Mouse (Mus musculus): ENCODE measurements around the gene Phtf2. TPM values are rescaled to one million over a fixed set of nuclear protein-coding genes. Genes with fewer than 3 reads are reported as not detected.
"Not testable (repeated sequence)": the region's sequence is repeated elsewhere in the genome, so short reads cannot be mapped to it uniquely, and the experiment has no call there.

Phtf2 gene
- polyA plus RNA-seq, 1 experiment from 2014 or later = 5.7 TPM

DNA sequence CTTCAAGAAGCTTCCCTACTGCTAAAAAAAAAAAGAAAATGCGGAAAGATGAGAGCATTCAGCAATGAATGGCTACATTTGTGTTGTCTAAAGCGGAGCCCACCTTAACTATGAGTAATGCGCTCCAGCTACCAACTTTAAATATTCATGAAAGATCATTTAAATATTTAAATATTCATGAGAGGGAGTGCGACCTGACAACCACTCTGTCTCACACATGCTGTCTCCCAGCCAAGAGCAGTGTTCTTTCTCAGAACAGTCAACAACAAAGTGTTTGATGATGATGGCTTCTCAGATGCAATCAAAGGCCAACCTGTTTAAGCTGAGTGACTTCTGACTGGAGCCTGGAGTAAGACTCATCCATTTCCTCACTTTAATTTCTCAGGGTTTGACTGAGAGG, 133.8 kb downstream of the Phtf2 start:
- H3K36me3 ChIP-seq (ENCODE audit: control insufficient read depth, insufficient read depth) = no peaks in the 10 kb centered on the region
- 67% methylated on average over 4 of the region's 4 CpGs for WGBS (ENCODE audit: insufficient replicate concordance)

DNA sequence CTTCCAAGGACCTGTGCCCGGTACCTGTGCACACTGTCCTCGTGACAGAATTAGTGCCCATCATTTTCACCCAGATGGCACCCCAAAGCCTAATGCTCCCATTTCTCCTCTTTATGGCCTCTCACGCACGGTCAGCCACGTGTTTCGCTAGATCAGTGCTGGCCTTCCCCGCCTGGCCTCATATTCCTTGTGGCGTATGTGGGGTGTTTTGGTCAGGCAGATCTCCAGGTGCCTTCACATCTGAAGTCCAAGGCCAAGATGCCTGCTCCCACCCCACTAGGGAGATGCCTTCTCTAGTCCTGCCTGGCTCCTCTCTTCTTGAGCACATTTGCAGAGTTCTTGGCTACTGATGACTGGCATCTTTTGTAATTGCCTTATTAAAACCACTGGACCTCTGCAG, 140.0 kb downstream of the Phtf2 start:
- Histone ChIP-seq H3K27ac (ENCODE audit: low read length) (no peak overlapping the region), H3K4me1 (ENCODE audit: control insufficient read depth, low read depth, low read length) (no peaks in the 10 kb centered on the region), H3K4me2 (ENCODE audit: low read depth, low read length) (no peak overlapping the region), H3K27me3 (ENCODE audit: control insufficient read depth, insufficient read depth, low read depth, low read length) (no peaks in the 10 kb centered on the region), H3K9me3 (replicated peaks; ENCODE audit: control insufficient read depth, low read length) (no peaks in the 10 kb centered on the region), H3K36me3 (ENCODE audit: control insufficient read depth, insufficient read depth) (no peaks in the 10 kb centered on the region), H3K4me3 (ENCODE audit: low read depth, low read length) (no peak overlapping the region), H3K9ac (ENCODE audit: low read depth, low read length) (no peak overlapping the region)
- 76% methylated on average over 8 of the region's 8 CpGs for WGBS (ENCODE audit: insufficient replicate concordance)
- no peak for ATAC-seq (ENCODE audit: low read depth)

More for the DNA sequence above, 133.8 kb downstream of the Phtf2 start:
- Histone ChIP-seq H3K27me3 (ENCODE audit: control insufficient read depth, insufficient read depth, low read depth, low read length) (no peaks in the 10 kb centered on the region), H3K4me2 (ENCODE audit: low read depth, low read length) (no peak overlapping the region), H3K4me1 (ENCODE audit: control insufficient read depth, low read depth, low read length) (no peaks in the 10 kb centered on the region), H3K4me3 (ENCODE audit: low read depth, low read length) (no peak overlapping the region), H3K9ac (ENCODE audit: low read depth, low read length) (no peak overlapping the region), H3K27ac (ENCODE audit: low read length) (no peak overlapping the region), H3K9me3 (replicated peaks; ENCODE audit: control insufficient read depth, low read length) (no peaks in the 10 kb centered on the region)
- no peak for ATAC-seq (ENCODE audit: low read depth)

DNA sequence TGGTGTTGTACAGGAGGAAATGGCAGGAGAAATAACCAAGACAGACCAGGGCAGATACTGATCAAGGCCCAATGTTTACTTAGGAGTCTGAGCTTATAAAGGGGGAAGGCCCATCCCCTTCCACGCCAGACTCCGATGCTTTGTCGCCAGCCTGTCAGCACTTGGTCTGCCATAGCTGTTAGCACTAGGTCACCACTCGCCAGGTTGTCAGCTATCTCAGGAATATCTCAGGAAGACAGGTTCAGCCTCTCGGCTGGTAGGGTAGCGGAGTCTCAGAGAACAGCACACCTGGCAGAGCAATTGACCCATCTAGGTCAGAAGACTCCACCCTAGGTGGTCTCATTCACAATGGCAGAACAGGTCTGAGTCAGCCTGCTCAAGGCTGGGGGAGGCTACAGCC, 140.7 kb downstream of the Phtf2 start:
- Histone ChIP-seq H3K9me3 (replicated peaks; ENCODE audit: control insufficient read depth, low read length) (no peaks in the 10 kb centered on the region), H3K4me3 (ENCODE audit: low read depth, low read length) (no peak overlapping the region), H3K4me2 (ENCODE audit: low read depth, low read length) (no peak overlapping the region), H3K27me3 (ENCODE audit: control insufficient read depth, insufficient read depth, low read depth, low read length) (no peaks in the 10 kb centered on the region), H3K36me3 (ENCODE audit: control insufficient read depth, insufficient read depth) (no peaks in the 10 kb centered on the region), H3K27ac (ENCODE audit: low read length) (no peak overlapping the region), H3K4me1 (ENCODE audit: control insufficient read depth, low read depth, low read length) (no peaks in the 10 kb centered on the region), H3K9ac (ENCODE audit: low read depth, low read length) (no peak overlapping the region)
- no peak for ATAC-seq (ENCODE audit: low read depth)
- 67% methylated on average over 6 of the region's 6 CpGs for WGBS (ENCODE audit: insufficient replicate concordance)

DNA sequence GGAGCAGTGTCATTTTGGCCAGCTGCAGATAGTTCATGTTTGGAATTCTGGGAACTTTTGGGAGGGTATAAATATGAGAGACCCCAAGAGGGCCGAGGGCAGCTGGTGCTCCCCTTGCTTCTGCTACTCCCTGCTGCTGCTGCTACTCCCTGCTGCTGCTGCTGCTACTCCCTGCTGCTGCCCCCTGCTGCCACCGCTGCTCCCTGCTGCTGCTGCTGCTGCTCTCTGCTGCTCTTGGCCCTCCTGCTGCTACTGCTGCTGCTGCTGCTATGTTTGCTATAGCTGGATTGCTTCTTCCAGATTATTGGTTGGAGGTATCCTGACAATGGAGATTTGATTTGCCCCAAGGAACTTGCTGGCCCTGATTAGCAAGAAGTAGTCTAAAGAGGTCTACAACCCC, 143.1 kb downstream of the Phtf2 start:
- Histone ChIP-seq H3K27ac (ENCODE audit: low read length) (no peak overlapping the region), H3K4me2 (ENCODE audit: low read depth, low read length) (no peak overlapping the region), H3K9me3 (replicated peaks; ENCODE audit: control insufficient read depth, low read length) (no peaks in the 10 kb centered on the region), H3K27me3 (ENCODE audit: control insufficient read depth, insufficient read depth, low read depth, low read length) (no peaks in the 10 kb centered on the region), H3K9ac (ENCODE audit: low read depth, low read length) (no peak overlapping the region), H3K36me3 (ENCODE audit: control insufficient read depth, insufficient read depth) (no peaks in the 10 kb centered on the region), H3K4me3 (ENCODE audit: low read depth, low read length) (no peak overlapping the region), H3K4me1 (ENCODE audit: control insufficient read depth, low read depth, low read length) (no peaks in the 10 kb centered on the region)
- ATAC-seq (ENCODE audit: low read depth) = no peak
- 36% methylated on average over 2 of the region's 2 CpGs for WGBS (ENCODE audit: insufficient replicate concordance)

DNA sequence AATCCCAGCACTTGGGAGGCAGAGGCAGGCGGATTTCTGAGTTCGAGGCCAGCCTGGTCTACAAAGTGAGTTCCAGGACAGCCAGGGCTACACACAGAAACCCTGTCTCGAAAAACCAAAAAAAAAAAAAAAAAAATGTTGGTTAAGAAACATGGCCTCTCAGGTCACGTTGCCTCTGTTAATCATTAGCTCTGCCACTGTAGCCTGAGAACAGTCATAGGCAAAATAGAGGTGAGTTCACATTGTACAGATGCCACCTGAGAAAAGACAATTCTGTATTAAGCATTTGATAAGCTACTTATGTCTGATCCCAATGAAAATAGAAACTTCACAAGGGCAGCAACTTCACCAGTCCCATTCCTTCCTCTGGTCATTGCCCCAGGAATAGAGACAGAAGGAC, 158.7 kb downstream of the Phtf2 start:
- whole genome bisulfite sequencing (ENCODE audit: insufficient replicate concordance) = 57% methylated on average over 4 of the region's 4 CpGs
- not testable (repeated sequence) for H3K27me3 ChIP-seq (ENCODE audit: control insufficient read depth, insufficient read depth, low read depth, low read length); H3K4me1 ChIP-seq (ENCODE audit: control insufficient read depth, low read depth, low read length); H3K4me2 ChIP-seq (ENCODE audit: low read depth, low read length); H3K27ac ChIP-seq (ENCODE audit: low read length); H3K4me3 ChIP-seq (ENCODE audit: low read depth, low read length); H3K9me3 ChIP-seq (replicated peaks; ENCODE audit: control insufficient read depth, low read length); H3K9ac ChIP-seq (ENCODE audit: low read depth, low read length); H3K36me3 ChIP-seq (ENCODE audit: control insufficient read depth, insufficient read depth)
- peak; percentile 46; the same call in 1 of the 2 replicates for ATAC-seq (ENCODE audit: low read depth)

DNA sequence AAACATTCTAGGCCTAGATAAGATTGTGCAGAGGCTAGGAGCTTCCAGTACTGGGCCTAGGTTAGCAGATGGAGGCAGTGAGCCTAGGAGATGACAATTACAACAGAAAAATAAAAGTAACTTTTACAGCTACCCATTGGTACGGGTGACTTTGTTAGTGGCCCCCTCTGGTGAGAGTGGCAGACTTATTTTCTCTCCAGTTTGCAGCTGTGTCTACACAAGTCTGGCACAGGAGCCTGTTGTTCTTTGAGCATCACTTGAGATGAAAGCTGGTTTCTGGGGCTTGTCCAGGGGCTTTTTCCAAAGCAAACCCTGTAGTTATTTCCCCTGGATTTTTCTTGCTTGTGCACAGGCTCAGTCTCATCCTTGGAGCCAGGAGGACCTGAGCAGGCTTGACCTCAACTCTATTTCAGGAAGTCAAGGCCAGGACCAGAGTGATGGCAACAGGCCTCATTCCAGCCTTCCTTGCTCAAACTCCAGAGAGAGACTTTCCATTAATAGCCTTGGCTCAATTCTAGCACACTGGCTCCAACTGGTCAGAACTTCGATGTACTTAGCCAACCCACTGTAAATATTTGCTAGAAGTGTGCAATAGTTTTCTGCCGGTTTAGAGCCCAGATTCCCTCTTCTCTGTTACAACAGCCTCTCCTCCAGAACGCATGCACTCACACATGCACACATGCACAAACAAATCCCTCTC, 161.6 kb downstream of the Phtf2 start:
- H3K36me3 ChIP-seq (ENCODE audit: control insufficient read depth, insufficient read depth) = no peaks in the 10 kb centered on the region
- no peaks in the 10 kb centered on the region for H3K9me3 ChIP-seq (replicated peaks; ENCODE audit: control insufficient read depth, low read length)
- H3K9ac ChIP-seq (ENCODE audit: low read depth, low read length) = no peak overlapping the region
- H3K4me3 ChIP-seq (ENCODE audit: low read depth, low read length) = no peak overlapping the region
- no peak overlapping the region for H3K4me2 ChIP-seq (ENCODE audit: low read depth, low read length)
- H3K27ac ChIP-seq (ENCODE audit: low read length) = peak overlapping the region; percentile 59; the same call in 1 of the 2 replicates
- H3K4me1 ChIP-seq (ENCODE audit: control insufficient read depth, low read depth, low read length) = no peaks in the 10 kb centered on the region
- WGBS (ENCODE audit: insufficient replicate concordance) = 47% methylated on average over 4 of the region's 4 CpGs
- H3K27me3 ChIP-seq (ENCODE audit: control insufficient read depth, insufficient read depth, low read depth, low read length) = no peaks in the 10 kb centered on the region
- ATAC-seq (ENCODE audit: low read depth) = peak; percentile 81

DNA sequence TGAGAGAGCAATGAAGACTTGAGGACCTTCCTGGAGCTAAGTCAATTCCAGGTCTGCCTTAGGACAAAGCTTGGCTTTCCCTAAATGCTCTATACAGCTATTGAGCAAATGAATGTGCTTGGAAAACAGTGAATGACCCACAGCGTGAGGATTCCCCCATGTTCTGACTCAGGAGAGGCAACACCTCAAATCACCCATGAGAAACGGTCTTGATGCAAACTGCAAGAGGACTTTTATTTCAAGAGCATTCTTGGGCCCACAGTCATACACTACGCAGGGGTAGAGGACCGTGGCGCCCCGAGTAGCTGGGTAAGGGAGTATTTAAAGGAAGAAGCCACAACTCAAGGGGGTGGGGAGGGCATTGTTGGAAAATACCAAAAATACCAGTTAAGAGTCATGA, 165.9 kb downstream of the Phtf2 start:
- not testable (repeated sequence) for H3K36me3 ChIP-seq (ENCODE audit: control insufficient read depth, insufficient read depth); H3K4me1 ChIP-seq (ENCODE audit: control insufficient read depth, low read depth, low read length); H3K9me3 ChIP-seq (replicated peaks; ENCODE audit: control insufficient read depth, low read length); H3K9ac ChIP-seq (ENCODE audit: low read depth, low read length); H3K4me3 ChIP-seq (ENCODE audit: low read depth, low read length); ATAC-seq (ENCODE audit: low read depth); H3K27ac ChIP-seq (ENCODE audit: low read length); H3K4me2 ChIP-seq (ENCODE audit: low read depth, low read length); H3K27me3 ChIP-seq (ENCODE audit: control insufficient read depth, insufficient read depth, low read depth, low read length)
- WGBS (ENCODE audit: insufficient replicate concordance) = 83% methylated on average over 6 of the region's 6 CpGs

DNA sequence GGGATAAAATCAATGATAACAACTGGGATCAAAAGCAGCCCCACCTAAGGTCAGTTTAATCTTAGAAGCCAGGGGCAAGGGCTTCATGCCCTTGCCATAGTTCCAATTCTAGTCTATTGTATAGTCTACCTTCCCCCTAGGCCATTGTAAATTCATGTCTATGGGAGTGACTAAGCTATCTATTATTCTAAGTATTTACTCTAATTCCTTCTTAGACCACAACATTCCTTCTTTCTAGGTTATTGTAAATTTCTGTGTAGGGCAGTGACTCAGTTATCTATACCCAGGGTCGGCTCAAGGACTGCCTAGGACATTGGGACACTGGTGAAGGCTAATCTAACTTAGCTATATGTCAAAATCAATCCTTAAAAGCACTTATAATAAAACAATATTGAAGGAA, 167.3 kb downstream of the Phtf2 start:
- not testable (repeated sequence) for ATAC-seq (ENCODE audit: low read depth); H3K4me1 ChIP-seq (ENCODE audit: control insufficient read depth, low read depth, low read length); H3K9me3 ChIP-seq (replicated peaks; ENCODE audit: control insufficient read depth, low read length); H3K4me3 ChIP-seq (ENCODE audit: low read depth, low read length); H3K27me3 ChIP-seq (ENCODE audit: control insufficient read depth, insufficient read depth, low read depth, low read length); H3K4me2 ChIP-seq (ENCODE audit: low read depth, low read length); H3K36me3 ChIP-seq (ENCODE audit: control insufficient read depth, insufficient read depth); H3K27ac ChIP-seq (ENCODE audit: low read length); H3K9ac ChIP-seq (ENCODE audit: low read depth, low read length)
- WGBS (ENCODE audit: insufficient replicate concordance) = 47% methylated on average over 1 of the region's 1 CpGs

DNA sequence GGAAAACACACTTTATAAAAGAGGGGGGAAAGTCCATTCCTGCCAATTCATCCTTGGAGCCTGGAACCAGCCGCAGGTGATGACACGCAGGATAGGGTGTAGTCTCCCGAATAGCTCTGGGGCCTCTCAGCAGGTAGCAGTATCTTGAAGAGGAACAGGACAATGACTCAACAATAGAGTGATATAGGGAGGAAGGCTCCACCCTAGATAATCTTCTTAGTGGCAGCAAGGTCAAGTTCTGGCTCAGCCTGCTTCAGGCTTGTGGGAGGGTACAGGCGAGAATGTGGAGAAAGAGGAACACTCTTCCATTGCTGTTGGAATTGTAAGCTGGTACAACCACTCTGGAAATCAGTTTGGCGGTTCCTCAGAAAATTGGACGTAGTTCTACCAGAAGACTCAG, 171.1 kb downstream of the Phtf2 start:
- not testable (repeated sequence) for H3K4me2 ChIP-seq (ENCODE audit: low read depth, low read length); H3K4me1 ChIP-seq (ENCODE audit: control insufficient read depth, low read depth, low read length); H3K9ac ChIP-seq (ENCODE audit: low read depth, low read length); H3K27me3 ChIP-seq (ENCODE audit: control insufficient read depth, insufficient read depth, low read depth, low read length); H3K27ac ChIP-seq (ENCODE audit: low read length); H3K9me3 ChIP-seq (replicated peaks; ENCODE audit: control insufficient read depth, low read length); ATAC-seq (ENCODE audit: low read depth); H3K4me3 ChIP-seq (ENCODE audit: low read depth, low read length); H3K36me3 ChIP-seq (ENCODE audit: control insufficient read depth, insufficient read depth)
- 71% methylated on average over 6 of the region's 6 CpGs for WGBS (ENCODE audit: insufficient replicate concordance)
